Mouse (Mus musculus): ENCODE data around the gene Trp53rka. TPM values are rescaled to one million over a fixed set of nuclear protein-coding genes. Genes with fewer than 3 reads are reported as not detected.
A peak's percentile ranks its signal among the peaks of the same experiment; 100 is the strongest.

The Trp53rka gene
- polyA plus RNA-seq, 1 experiment from 2014 or later, result 38.8 TPM

GRCm38 (mm10) chr2:165482003-165482402, 11.1 kb downstream of the Trp53rka start:
- Histone ChIP-seq H3K9me3 (no peaks in the 10 kb centered on the region), H3K36me3 (no peaks in the 10 kb centered on the region), H3K27ac (no peak overlapping the region), H3K9ac (no peak overlapping the region), H3K27me3 (no peaks in the 10 kb centered on the region), H3K4me3 (no peak overlapping the region), H3K4me2 (no peak overlapping the region), H3K4me1 (peaks cover 22% of the 10 kb centered on the region)
- WGBS, result 49% methylated on average over 8 of the region's 8 CpGs
- no peak for ATAC-seq (ENCODE audit: borderline replicate concordance, extremely low read depth, low FRiP score, low TSS enrichment)

GRCm38 (mm10) chr2:165475850-165476249, 17.3 kb downstream of the Trp53rka start:
- H3K36me3 ChIP-seq, result no peaks in the 10 kb centered on the region
- no peak overlapping the region for H3K4me2 ChIP-seq
- H3K4me1 ChIP-seq, result peaks cover 12% of the 10 kb centered on the region; the same call in 1 of the 2 replicates
- no peak overlapping the region for H3K4me3 ChIP-seq
- H3K27me3 ChIP-seq, result peaks cover 29% of the 10 kb centered on the region
- H3K9ac ChIP-seq, result no peak overlapping the region
- H3K9me3 ChIP-seq, result no peaks in the 10 kb centered on the region
- no peak for ATAC-seq (ENCODE audit: borderline replicate concordance, extremely low read depth, low FRiP score, low TSS enrichment)
- 65% methylated on average over 5 of the region's 5 CpGs for WGBS
- H3K27ac ChIP-seq, result no peak overlapping the region

- Histone ChIP-seq H3K36me3 (no peaks in the 10 kb centered on the region), H3K27ac (no peak overlapping the region), H3K9me3 (no peaks in the 10 kb centered on the region), H3K9ac (no peak overlapping the region), H3K4me3 (no peak overlapping the region), H3K27me3 (peaks cover 29% of the 10 kb centered on the region), H3K4me2 (no peak overlapping the region), H3K4me1 (peaks cover 12% of the 10 kb centered on the region; the same call in 1 of the 2 replicates)
- ATAC-seq (ENCODE audit: borderline replicate concordance, extremely low read depth, low FRiP score, low TSS enrichment), result no peak
- WGBS, result 72% methylated on average over 7 of the region's 7 CpGs
Measured at GRCm38 (mm10) chr2:165475412-165475811, 17.7 kb downstream of the Trp53rka start.

- peaks cover 29% of the 10 kb centered on the region for H3K27me3 ChIP-seq
- ATAC-seq (ENCODE audit: borderline replicate concordance, extremely low read depth, low FRiP score, low TSS enrichment), result no peak
Measured at GRCm38 (mm10) chr2:165473003-165473402, 20.1 kb downstream of the Trp53rka start, which contains the start of gene Slc13a3. Gene Slc13a3 (minus strand): TSS chr2:165473230.

GRCm38 (mm10) chr2:165471943-165472342, 21.2 kb downstream of the Trp53rka start:
- 54% methylated on average over 11 of the region's 11 CpGs for WGBS
- Histone ChIP-seq H3K4me3 (no peak overlapping the region), H3K9ac (no peak overlapping the region), H3K36me3 (no peaks in the 10 kb centered on the region), H3K4me1 (peaks cover 21% of the 10 kb centered on the region; the same call in 1 of the 2 replicates), H3K9me3 (no peaks in the 10 kb centered on the region), H3K4me2 (no peak overlapping the region), H3K27ac (no peak overlapping the region), H3K27me3 (peaks cover 29% of the 10 kb centered on the region)
- ATAC-seq (ENCODE audit: borderline replicate concordance, extremely low read depth, low FRiP score, low TSS enrichment), result no peak

More at GRCm38 (mm10) chr2:165473003-165473402, 20.1 kb downstream of the Trp53rka start, which contains the start of gene Slc13a3:
- no peak within 1 kb of the TSS; the same call in 1 of the 2 replicates for H3K9ac ChIP-seq
- no peak within 1 kb of the TSS for H3K27ac ChIP-seq
- no peaks in the 10 kb centered on the region for H3K36me3 ChIP-seq
- H3K4me1 ChIP-seq, result peaks cover 18% of the 10 kb centered on the region; the same call in 1 of the 2 replicates
- H3K4me3 ChIP-seq, result peak within 1 kb of the TSS; percentile 20; the same call in 1 of the 2 replicates
- peak within 1 kb of the TSS; percentile 50 for H3K4me2 ChIP-seq
- 2% methylated on average over 35 of the region's 35 CpGs for WGBS
- H3K9me3 ChIP-seq, result no peaks in the 10 kb centered on the region

GRCm38 (mm10) chr2:165470167-165470566, 23.0 kb downstream of the Trp53rka start:
- Histone ChIP-seq H3K9me3 (no peaks in the 10 kb centered on the region), H3K4me1 (peaks cover 21% of the 10 kb centered on the region; the same call in 1 of the 2 replicates), H3K27ac (no peak overlapping the region), H3K36me3 (no peaks in the 10 kb centered on the region), H3K4me2 (no peak overlapping the region), H3K4me3 (no peak overlapping the region), H3K27me3 (peaks cover 29% of the 10 kb centered on the region), H3K9ac (no peak overlapping the region)
- no peak for ATAC-seq (ENCODE audit: borderline replicate concordance, extremely low read depth, low FRiP score, low TSS enrichment)
- 23% methylated on average over 5 of the region's 5 CpGs for WGBS

- H3K9ac ChIP-seq, result no peak overlapping the region
- H3K36me3 ChIP-seq, result no peaks in the 10 kb centered on the region
- no peak overlapping the region for H3K27ac ChIP-seq
- H3K4me3 ChIP-seq, result no peak overlapping the region
- WGBS, result 36% methylated on average over 15 of the region's 15 CpGs
- no peaks in the 10 kb centered on the region for H3K9me3 ChIP-seq
- H3K27me3 ChIP-seq, result peaks cover 20% of the 10 kb centered on the region
- peak; percentile 56; the same call in 1 of the 2 replicates for ATAC-seq (ENCODE audit: borderline replicate concordance, extremely low read depth, low FRiP score, low TSS enrichment)
- H3K4me2 ChIP-seq, result no peak overlapping the region
- peaks cover 19% of the 10 kb centered on the region; the same call in 1 of the 2 replicates for H3K4me1 ChIP-seq
Measured at GRCm38 (mm10) chr2:165467824-165468452, 25.2 kb downstream of the Trp53rka start.

- Histone ChIP-seq H3K4me1 (no peaks in the 10 kb centered on the region), H3K4me2 (no peak overlapping the region), H3K9ac (no peak overlapping the region), H3K27me3 (no peaks in the 10 kb centered on the region; the same call in 1 of the 2 replicates), H3K36me3 (no peaks in the 10 kb centered on the region), H3K4me3 (no peak overlapping the region), H3K9me3 (no peaks in the 10 kb centered on the region), H3K27ac (no peak overlapping the region)
- 14% methylated on average over 7 of the region's 7 CpGs for WGBS
- ATAC-seq (ENCODE audit: borderline replicate concordance, extremely low read depth, low FRiP score, low TSS enrichment), result no peak
Measured at GRCm38 (mm10) chr2:165459663-165460062, 33.5 kb downstream of the Trp53rka start.

GRCm38 (mm10) chr2:165458189-165458588, 34.9 kb downstream of the Trp53rka start:
- no peak for ATAC-seq (ENCODE audit: borderline replicate concordance, extremely low read depth, low FRiP score, low TSS enrichment)
- Histone ChIP-seq H3K9me3 (no peaks in the 10 kb centered on the region), H3K36me3 (no peaks in the 10 kb centered on the region), H3K9ac (no peak overlapping the region), H3K4me3 (no peak overlapping the region), H3K27ac (no peak overlapping the region), H3K27me3 (no peaks in the 10 kb centered on the region), H3K4me2 (no peak overlapping the region), H3K4me1 (no peaks in the 10 kb centered on the region)
- WGBS, result 47% methylated on average over 5 of the region's 5 CpGs

- no peaks in the 10 kb centered on the region for H3K9me3 ChIP-seq
- H3K9ac ChIP-seq, result no peak overlapping the region
- no peak for ATAC-seq (ENCODE audit: borderline replicate concordance, extremely low read depth, low FRiP score, low TSS enrichment)
- H3K27ac ChIP-seq, result no peak overlapping the region
- no peaks in the 10 kb centered on the region for H3K4me1 ChIP-seq
- no peak overlapping the region for H3K4me3 ChIP-seq
- no peaks in the 10 kb centered on the region for H3K27me3 ChIP-seq
- no peak overlapping the region for H3K4me2 ChIP-seq
- 53% methylated on average over 2 of the region's 2 CpGs for WGBS
- H3K36me3 ChIP-seq, result no peaks in the 10 kb centered on the region
Measured at GRCm38 (mm10) chr2:165456710-165457109, 36.4 kb downstream of the Trp53rka start.

GRCm38 (mm10) chr2:165452730-165453693, 40.1 kb downstream of the Trp53rka start:
- Histone ChIP-seq H3K4me2 (no peak overlapping the region), H3K9ac (no peak overlapping the region), H3K9me3 (no peaks in the 10 kb centered on the region), H3K4me3 (no peak overlapping the region), H3K4me1 (no peaks in the 10 kb centered on the region), H3K36me3 (no peaks in the 10 kb centered on the region), H3K27me3 (no peaks in the 10 kb centered on the region), H3K27ac (no peak overlapping the region)
- 62% methylated on average over 12 of the region's 12 CpGs for WGBS
- ATAC-seq (ENCODE audit: borderline replicate concordance, extremely low read depth, low FRiP score, low TSS enrichment), result no peak

Measured in lung, embryonic 15.5 days (tissue).